Mouse (Mus musculus) telencephalon, adult 2 months (tissue): ENCODE data around the gene Stum.

ENCODE experiments used
- DNase-seq: peaks from one replicate; pipeline ENCODE4 v3.0.0-alpha.2; 2011; ENCODE audit warnings: low read depth, low spot score

Stum gene

DNA sequence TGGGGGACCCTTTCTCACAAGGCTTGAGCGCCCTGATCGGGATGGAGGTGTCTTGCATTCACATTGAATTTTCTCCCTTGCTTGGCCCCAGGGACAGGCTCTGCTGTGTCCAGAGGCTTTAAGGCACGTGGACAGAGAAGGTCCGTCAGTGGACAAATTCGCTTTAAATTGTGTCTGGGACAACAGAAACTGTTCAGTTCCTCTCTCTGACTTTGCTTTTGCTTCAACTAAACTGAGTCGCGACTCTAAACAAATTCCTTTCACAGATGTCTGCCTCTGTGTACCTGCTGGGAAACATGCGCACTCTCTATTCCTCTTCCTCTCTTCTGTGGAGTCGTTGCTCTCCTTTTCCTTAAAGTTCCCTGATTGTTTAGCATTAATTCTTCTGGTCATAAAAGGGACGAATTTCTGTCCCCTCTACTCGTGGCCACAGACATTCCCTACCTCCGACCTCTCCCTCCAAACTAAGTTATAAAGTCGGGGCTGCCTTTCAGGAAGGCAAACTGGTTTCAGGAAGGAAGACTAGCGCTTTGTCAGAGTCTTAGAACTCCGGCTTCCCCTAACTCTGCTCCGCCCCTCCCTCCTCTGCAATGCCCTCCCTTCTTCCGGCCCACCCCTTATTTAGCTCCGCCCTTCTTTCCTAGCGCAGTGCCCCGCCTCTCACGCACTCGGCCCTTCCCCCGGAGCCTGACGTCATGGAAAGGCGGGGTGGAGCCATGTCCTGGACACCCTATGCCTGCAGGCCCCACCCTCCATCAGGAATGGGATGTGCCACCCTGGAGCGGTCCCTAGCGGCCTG is 96.2 kb downstream of the Stum start:
- DNase-seq: peak; percentile 97

DNA sequence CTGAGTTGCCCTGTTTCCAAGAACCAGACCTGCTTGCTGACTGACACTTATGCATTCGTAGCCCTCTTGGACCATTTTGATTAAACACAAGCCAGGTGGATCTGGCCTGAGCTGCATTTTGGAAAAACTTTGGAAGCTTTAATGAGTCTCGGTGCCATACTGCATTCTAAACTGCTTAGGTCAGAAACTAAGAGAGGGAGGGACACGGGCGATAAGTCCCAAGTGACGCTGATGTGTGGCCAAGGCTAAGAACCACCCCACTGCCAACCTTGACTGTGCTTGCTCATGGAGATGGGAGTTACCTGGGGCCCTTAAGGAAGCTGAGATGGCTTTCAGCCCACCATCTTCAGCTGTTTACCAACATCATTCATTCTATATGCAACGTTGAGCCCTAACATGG is 98.0 kb downstream of the Stum start:
- no peak for DNase-seq

DNA sequence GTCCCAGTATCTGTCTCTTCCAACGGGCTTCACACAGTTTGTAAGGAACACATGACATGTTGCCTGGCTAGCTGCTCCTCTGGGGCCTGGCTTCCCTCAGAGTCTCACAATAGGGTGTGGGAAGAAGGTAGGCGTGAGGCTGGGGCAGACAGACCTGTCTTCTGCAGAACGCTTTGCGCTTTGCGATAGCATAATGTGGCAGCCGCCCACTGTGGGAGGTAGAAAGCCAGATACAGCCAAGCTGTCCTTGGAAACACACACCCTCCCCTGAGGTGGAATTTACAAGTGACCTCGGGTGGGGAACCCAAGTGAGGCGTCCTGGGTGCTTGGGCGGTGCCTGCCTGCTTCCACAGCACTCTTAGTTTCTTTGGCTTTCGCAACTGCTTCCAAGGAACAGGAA is 98.8 kb downstream of the Stum start:
- DNase-seq: peak; percentile 55

- no peak for DNase-seq
These were observed 99.4 kb downstream of the Stum start for GRCm38 (mm10) chr1:180383884-180384283.
